Mouse (Mus musculus): ENCODE data around the gene Mosmo.

DNA sequence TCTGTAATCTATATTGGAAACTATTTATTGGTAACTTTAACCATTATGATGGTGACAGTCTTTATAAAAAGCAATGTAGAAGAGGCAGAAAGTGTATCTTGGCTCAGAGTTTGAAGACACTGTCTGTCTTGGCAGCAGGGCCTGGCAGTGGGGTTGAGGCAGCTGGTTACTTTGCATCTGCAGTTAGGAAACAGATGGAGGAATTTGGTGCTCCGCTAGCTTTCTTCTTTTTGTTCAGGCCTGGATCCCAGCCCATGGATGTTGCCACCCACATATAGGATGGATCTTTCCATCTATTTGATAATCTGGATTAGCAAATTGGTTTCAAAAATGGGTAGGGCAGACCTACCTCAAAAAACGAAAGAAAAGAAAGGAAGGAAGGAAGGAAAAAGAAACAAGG lies 29.6 kb upstream of the Mosmo start:
- TF ChIP-seq CTCF (IDR thresholded peaks at IDR 0.05; ENCODE audit: low read depth), result no peak
- no peak for TF ChIP-seq EP300 (IDR thresholded peaks at IDR 0.05; ENCODE audit: low read depth)
